Mouse (Mus musculus) CH12.LX (cell line): ENCODE data around the gene Irf8. TPM values are rescaled to one million over a fixed set of nuclear protein-coding genes. Genes with fewer than 3 reads are reported as not detected.

Source experiments
- DNase-seq: peaks from one replicate; pipeline ENCODE4 v3.0.0-alpha.2; 2013; ENCODE audit errors: extremely low read depth
- H3K27ac ChIP-seq: 2 replicates; pipeline ENCODE4 v1.5.1; 2012; ENCODE audit warnings: low read depth, mild to moderate bottlenecking, control low read depth, moderate library complexity; ENCODE audit not compliant: insufficient read depth
- H3K27me3 ChIP-seq: replicated peaks from 2 replicates; pipeline ENCODE3; 2012; ENCODE audit warnings: inconsistent platforms
- H3K36me3 ChIP-seq, 2 experiments: replicated peaks in 1 of 2; 2 replicates each; pipeline versions ENCODE3 to v1.6.1; 2012; ENCODE audit warnings: inconsistent platforms in 1 of 2, low read length in 1 of 2, mild to moderate bottlenecking in 1 of 2, mixed read lengths in 1 of 2, moderate library complexity in 1 of 2; ENCODE audit not compliant: control insufficient read depth in 1 of 2, insufficient read depth in 1 of 2
- H3K4me1 ChIP-seq, 2 experiments: 2 replicates each; pipeline ENCODE4 v1.6.1; 2012; ENCODE audit warnings: inconsistent platforms in 1 of 2, moderate library complexity in 1 of 2; ENCODE audit not compliant: insufficient read depth in 2 of 2, control insufficient read depth in 1 of 2
- H3K4me2 ChIP-seq: 2 replicates; pipeline ENCODE4 v1.6.1; 2012; ENCODE audit warnings: low read depth, mild to moderate bottlenecking, control low read depth; ENCODE audit not compliant: poor library complexity, insufficient read depth, severe bottlenecking
- H3K4me3 ChIP-seq, 3 experiments: fragments of 150-350 bp in 1 of 3; sonication (generic) in 1 of 3; replicated peaks in 1 of 3; 2 replicates each; pipeline versions ENCODE3 to v1.5.1; 2011 to 2012; ENCODE audit warnings: low read depth in 2 of 3, low read length in 2 of 3, mild to moderate bottlenecking in 2 of 3, moderate library complexity in 2 of 3, control low read depth in 1 of 3, improper control_type of control experiment in 1 of 3, inconsistent platforms in 1 of 3, mixed read lengths in 1 of 3; ENCODE audit not compliant: poor library complexity in 1 of 3
- H3K79me2 ChIP-seq: replicated peaks from 2 replicates; pipeline ENCODE4 v1.6.1; 2012; ENCODE audit warnings: mild to moderate bottlenecking, moderate library complexity; ENCODE audit not compliant: control insufficient read depth, poor library complexity, insufficient read depth, severe bottlenecking; ENCODE audit errors: extremely low read depth
- H3K9ac ChIP-seq: 2 replicates; pipeline ENCODE4 v1.6.1; 2012; ENCODE audit warnings: low read depth, mild to moderate bottlenecking, control low read depth, moderate library complexity; ENCODE audit not compliant: insufficient read depth
- H3K9me3 ChIP-seq: replicated peaks from 2 replicates; pipeline ENCODE3; 2012; ENCODE audit warnings: low read length, inconsistent platforms, mixed read lengths
- BHLHE40 ChIP-seq: IDR thresholded peaks from 2 replicates; pipeline ENCODE4 v1.6.1; 2011; ENCODE audit warnings: mild to moderate bottlenecking, low read depth, low read length, improper control_type of control experiment
- CHD1 ChIP-seq: IDR thresholded peaks from 2 replicates; pipeline ENCODE4 v1.6.1; 2012; ENCODE audit warnings: low read depth, low read length, improper control_type of control experiment, inconsistent platforms
- CHD2 ChIP-seq: IDR thresholded peaks from 2 replicates; pipeline ENCODE4 v1.6.1; 2011; ENCODE audit warnings: low read length, improper control_type of control experiment
- E2F4 ChIP-seq: IDR thresholded peaks from 2 replicates; pipeline ENCODE4 v1.6.1; 2011; ENCODE audit warnings: low read depth, low read length, improper control_type of control experiment; ENCODE audit not compliant: insufficient replicate concordance
- ELF1 ChIP-seq: IDR thresholded peaks from 2 replicates; pipeline ENCODE4 v1.6.1; 2014; ENCODE audit warnings: low read depth, mild to moderate bottlenecking, inconsistent platforms, low read length, improper control_type of control experiment
- ETS1 ChIP-seq: conservative IDR thresholded peaks from 2 replicates; pipeline ENCODE4 v1.6.1; 2012; ENCODE audit warnings: low read depth, mild to moderate bottlenecking, inconsistent platforms, low read length, improper control_type of control experiment, moderate library complexity
- GABPA ChIP-seq: IDR thresholded peaks from 2 replicates; pipeline ENCODE4 v1.6.1; 2012; ENCODE audit warnings: low read depth, low read length, improper control_type of control experiment, inconsistent platforms; ENCODE audit not compliant: insufficient replicate concordance
- IRF4 ChIP-seq: IDR thresholded peaks from 2 replicates; pipeline ENCODE4 v1.6.1; 2014; ENCODE audit warnings: low read depth, mild to moderate bottlenecking, inconsistent platforms, low read length, improper control_type of control experiment
- JUND ChIP-seq: conservative IDR thresholded peaks from 2 replicates; pipeline ENCODE4 v1.6.1; 2011; ENCODE audit warnings: low read depth, low read length, improper control_type of control experiment
- MAZ ChIP-seq: IDR thresholded peaks from 2 replicates; pipeline ENCODE4 v1.6.1; 2012; ENCODE audit warnings: low read depth, mild to moderate bottlenecking, inconsistent platforms, low read length, improper control_type of control experiment, moderate library complexity
- MXI1 ChIP-seq: IDR thresholded peaks from 2 replicates; pipeline ENCODE4 v1.6.1; 2011; ENCODE audit warnings: mild to moderate bottlenecking, low read depth, low read length, improper control_type of control experiment
- MYC ChIP-seq: IDR thresholded peaks from 2 replicates; pipeline ENCODE4 v1.6.1; 2011; ENCODE audit warnings: low read depth, mild to moderate bottlenecking, improper control_type of control experiment, low read length
- NELFE ChIP-seq: IDR thresholded peaks from 2 replicates; pipeline ENCODE4 v1.6.1; 2011; ENCODE audit warnings: low read depth, low read length, improper control_type of control experiment
- NRF1 ChIP-seq: IDR thresholded peaks from 2 replicates; pipeline ENCODE4 v1.6.1; 2014; ENCODE audit warnings: low read depth, mild to moderate bottlenecking, inconsistent platforms, low read length, improper control_type of control experiment, moderate library complexity
- PAX5 ChIP-seq: IDR thresholded peaks from 2 replicates; pipeline ENCODE4 v1.6.1; 2012; ENCODE audit warnings: low read length, inconsistent platforms, mixed read lengths
- POLR2AphosphoS2 ChIP-seq: IDR thresholded peaks from 2 replicates; pipeline ENCODE4 v1.6.1; 2011; ENCODE audit warnings: low read depth, low read length, improper control_type of control experiment
- RAD21 ChIP-seq: IDR thresholded peaks from 2 replicates; pipeline ENCODE4 v1.6.1; 2011; ENCODE audit warnings: low read depth, mild to moderate bottlenecking, low read length, improper control_type of control experiment, moderate library complexity
- RCOR1 ChIP-seq: conservative IDR thresholded peaks from 2 replicates; pipeline ENCODE4 v1.6.1; 2012; ENCODE audit warnings: low read depth, mild to moderate bottlenecking, inconsistent platforms, low read length, improper control_type of control experiment
- SIN3A ChIP-seq: IDR thresholded peaks from 2 replicates; pipeline ENCODE4 v1.6.1; 2012; ENCODE audit warnings: low read length, improper control_type of control experiment, inconsistent platforms
- SMC3 ChIP-seq: IDR thresholded peaks from 2 replicates; pipeline ENCODE4 v1.6.1; 2011; ENCODE audit warnings: low read depth, low read length, improper control_type of control experiment
- TBP ChIP-seq: conservative IDR thresholded peaks from 2 replicates; pipeline ENCODE4 v1.6.1; 2011; ENCODE audit warnings: low read depth, low read length, improper control_type of control experiment
- TCF12 ChIP-seq: IDR thresholded peaks from 2 replicates; pipeline ENCODE4 v1.6.1; 2014; ENCODE audit warnings: low read depth, mild to moderate bottlenecking, inconsistent platforms, low read length, improper control_type of control experiment
- USF2 ChIP-seq: conservative IDR thresholded peaks from 2 replicates; pipeline ENCODE4 v1.6.1; 2011; ENCODE audit warnings: low read depth, low read length, improper control_type of control experiment
- ZKSCAN1 ChIP-seq: IDR thresholded peaks from 2 replicates; pipeline ENCODE4 v1.6.1; 2012; ENCODE audit warnings: low read depth, inconsistent platforms, low read length, improper control_type of control experiment, borderline replicate concordance
- ZMIZ1 ChIP-seq: IDR thresholded peaks from 2 replicates; pipeline ENCODE4 v1.6.1; 2012; ENCODE audit warnings: low read depth, mild to moderate bottlenecking, inconsistent platforms, low read length, improper control_type of control experiment
- dilution Hi-C: fragments of 300-500 bp; cut with MboI; formaldehyde crosslinking; loops from 2 replicates; pipeline ENCODE4 v1.14.3; 2020; ENCODE audit warnings: low sequenced_read_pairs; ENCODE audit not compliant: extremely low pct_unique_long_range_greater_than_20kb, extremely low pct_ligation_motif_present
- in situ Hi-C: fragments of 300-500 bp; cut with MboI; formaldehyde crosslinking; loops from 3 replicates; pipeline ENCODE4 v1.14.3; 2019; ENCODE audit warnings: low sequenced_read_pairs, low pct_ligation_motif_present, low pct_unique_long_range_greater_than_20kb, mixed read lengths
- polyA plus RNA-seq: library from polyadenylated mRNA; unstranded; fragments of >175 nt; gene quantifications from 2 replicates; pipeline ENCODE4 v1.2.1, GENCODE M21; 2012; ENCODE audit warnings: low read depth; ENCODE audit not compliant: insufficient read length
- total RNA-seq, 2 experiments: library from RNA; depleted of rRNA; stranded (reverse); fragments of 300-350 nt in 1 of 2; fragments of >200 nt in 1 of 2; gene quantifications; 2 replicates each; pipeline ENCODE4 v1.2.3; 2012 to 2014

Irf8 gene
- total and polyA plus RNA-seq, 3 experiments: 13.3 to 34.3 (median 17.7) TPM

DNA sequence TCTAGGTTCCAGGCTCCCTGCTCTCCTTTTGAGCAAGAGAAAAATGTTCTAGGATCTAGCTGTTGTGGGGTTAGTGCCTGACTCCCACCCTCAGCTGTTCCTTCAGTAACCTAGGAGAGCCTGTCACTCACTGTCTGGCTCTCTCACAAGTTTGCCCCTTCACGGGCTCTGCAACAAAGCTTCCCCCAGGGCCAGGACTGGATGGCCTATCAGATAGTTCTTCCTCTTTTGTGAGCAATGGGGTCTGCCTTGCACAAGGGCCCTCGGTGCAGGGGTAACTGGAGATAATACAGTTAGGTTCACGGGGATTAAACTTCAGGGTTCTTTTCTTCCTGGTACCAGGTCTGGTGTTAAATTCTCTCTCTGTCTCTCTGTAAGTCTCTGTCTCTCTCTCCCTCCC is 30.5 kb downstream of the Irf8 start:
- Histone ChIP-seq H3K27ac (no peak overlapping the region), H3K27me3 (peaks cover 13% of the 10 kb centered on the region), H3K4me1 (peaks cover 25 to 62% of the 10 kb centered on the region in 2 experiments), H3K79me2 (no peaks in the 10 kb centered on the region), H3K9me3 (no peaks in the 10 kb centered on the region), H3K9ac (no peak overlapping the region), H3K4me2 (no peak overlapping the region), H3K4me3 (no peak overlapping the region), H3K36me3 (no peaks in the 10 kb centered on the region)
- dilution Hi-C loops: no loop called here
- TF ChIP-seq E2F4: no peak
- TF ChIP-seq BHLHE40: no peak
- TF ChIP-seq MYC: no peak
- TF ChIP-seq ZKSCAN1: no peak
- TF ChIP-seq IRF4: no peak
- in situ Hi-C loops: no loop called here
- DNase-seq: no peak

GRCm38 (mm10) chr8:120768454-120769218 is 32.5 kb downstream of the Irf8 start:
- H3K9me3 ChIP-seq: no peaks in the 10 kb centered on the region
- no peak for TF ChIP-seq TBP
- H3K27ac ChIP-seq: no peak overlapping the region
- peaks cover 21 to 44% of the 10 kb centered on the region in 2 experiments for H3K4me1 ChIP-seq
- no peak for DNase-seq
- H3K79me2 ChIP-seq: no peaks in the 10 kb centered on the region
- in situ Hi-C loops: no loop called here
- H3K4me2 ChIP-seq: no peak overlapping the region
- H3K9ac ChIP-seq: no peak overlapping the region
- H3K27me3 ChIP-seq: peaks cover 15% of the 10 kb centered on the region
- H3K36me3 ChIP-seq: no peaks in the 10 kb centered on the region
- no peak overlapping the region for H3K4me3 ChIP-seq
- dilution Hi-C loops: no loop called here

DNA sequence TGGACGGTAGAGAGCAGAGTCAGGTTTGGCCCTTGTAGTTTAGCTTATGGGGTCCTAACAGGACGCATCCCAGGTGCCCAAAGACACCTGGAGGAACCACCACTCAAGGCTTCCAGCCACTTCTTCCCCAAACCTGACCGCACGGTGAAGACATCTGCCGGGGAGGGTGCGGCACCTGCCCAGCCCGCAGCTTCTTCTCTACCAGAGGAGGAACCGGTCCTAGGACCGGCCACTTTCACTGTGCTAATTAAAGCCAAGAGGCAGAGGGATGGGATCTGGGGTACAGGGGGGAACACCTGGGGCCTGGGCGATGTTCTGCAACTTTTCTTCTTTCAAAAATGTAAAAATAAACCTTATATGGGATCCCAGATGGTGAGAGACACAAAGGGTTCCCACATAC is 41.0 kb downstream of the Irf8 start:
- Histone ChIP-seq H3K27me3 (peaks cover 19% of the 10 kb centered on the region), H3K79me2 (no peaks in the 10 kb centered on the region), H3K36me3 (no peaks in the 10 kb centered on the region), H3K27ac (no peak overlapping the region), H3K9ac (no peak overlapping the region), H3K4me1 (peaks cover 11 to 55% of the 10 kb centered on the region in 2 experiments), H3K9me3 (peaks cover 3% of the 10 kb centered on the region), H3K4me2 (no peak overlapping the region), H3K4me3 (no peak overlapping the region)
- in situ Hi-C loops (no loop called here), dilution Hi-C loops (no loop called here)
- DNase-seq: no peak
- TF ChIP-seq SIN3A (no peak), MAZ (no peak), NRF1 (no peak), MXI1 (no peak), MYC (no peak), RAD21 (no peak), ZKSCAN1 (no peak), RCOR1 (no peak), CHD2 (no peak), TBP (no peak), SMC3 (no peak), GABPA (no peak), BHLHE40 (peak; percentile 52; the same call in 1 of the 2 replicates), ELF1 (no peak), ZMIZ1 (no peak), PAX5 (no peak), CHD1 (no peak), JUND (no peak), ETS1 (peak; percentile 49), NELFE (no peak), TCF12 (peak; percentile 96), POLR2AphosphoS2 (no peak), USF2 (no peak)
